Mouse (Mus musculus) liver, embryonic 16.5 days (tissue): ENCODE data around the gene Diras1. TPM values are rescaled to one million over a fixed set of nuclear protein-coding genes. Genes with fewer than 3 reads are reported as not detected.
"Not testable (repeated sequence)": the region's sequence is repeated elsewhere in the genome, so short reads cannot be mapped to it uniquely, and the experiment has no call there.

Experiments
- ATAC-seq: fragments of 200-750 bp; cut with Nextera tagmentation; 2 replicates; pipeline ENCODE4 v1.8.0; 2017; ENCODE audit warnings: low read depth, mild to moderate bottlenecking, moderate number of reproducible peaks, moderate library complexity
- H3K27ac ChIP-seq: fragments of 300-500 bp; sonication (generic); 2 replicates; pipeline ENCODE4 v1.5.1; 2014; ENCODE audit warnings: mild to moderate bottlenecking, low read length
- H3K27me3 ChIP-seq: fragments of 300-500 bp; sonication (generic); 2 replicates; pipeline ENCODE4 v1.6.1; 2014; ENCODE audit warnings: low read depth, low read length, mixed read lengths; ENCODE audit not compliant: control insufficient read depth, insufficient read depth
- H3K36me3 ChIP-seq: fragments of 300-500 bp; sonication (generic); 2 replicates; pipeline ENCODE4 v1.6.1; 2014; ENCODE audit warnings: mild to moderate bottlenecking; ENCODE audit not compliant: control insufficient read depth, insufficient read depth
- H3K4me1 ChIP-seq: fragments of 300-500 bp; sonication (generic); 2 replicates; pipeline ENCODE4 v1.6.1; 2014; ENCODE audit warnings: low read depth, low read length, mixed read lengths; ENCODE audit not compliant: control insufficient read depth
- H3K4me2 ChIP-seq: fragments of 300-500 bp; sonication (generic); 2 replicates; pipeline ENCODE4 v1.6.1; 2014; ENCODE audit warnings: low read depth, low read length, mixed read lengths
- H3K4me3 ChIP-seq: fragments of 300-500 bp; sonication (generic); 2 replicates; pipeline ENCODE4 v1.5.1; 2014; ENCODE audit warnings: low read depth, mild to moderate bottlenecking, low read length
- H3K9ac ChIP-seq: fragments of 300-500 bp; sonication (generic); 2 replicates; pipeline ENCODE4 v1.6.1; 2014; ENCODE audit warnings: low read depth, low read length
- H3K9me3 ChIP-seq: fragments of 300-500 bp; sonication (generic); replicated peaks from 2 replicates; pipeline ENCODE4 v1.6.1; 2016; ENCODE audit warnings: low read length; ENCODE audit not compliant: control insufficient read depth
- WGBS: fragments of 180-500 bp; shearing (Covaris S2); extraction: QIAGEN DNeasy Blood & Tissue Kit; methylation state at CpG from one replicate; pipeline ENCODE4 v1.1.7; 2014; ENCODE audit not compliant: insufficient replicate concordance; 5-methylcytosine and 5-hydroxymethylcytosine counted together
- polyA plus RNA-seq: library from polyadenylated mRNA; unstranded; fragments of >200 nt; fragmentation: Nextera tagmentation; extraction: Ambion mirVana; gene quantifications from 2 replicates; pipeline ENCODE4 v1.2.1, GENCODE M21; 2015

The Diras1 gene
- polyA plus RNA-seq, 1 experiment from 2014 or later: not detected

- ATAC-seq: no peak
- WGBS: 68% methylated on average over 6 of the region's 6 CpGs
- Histone ChIP-seq H3K36me3 (no peaks in the 10 kb centered on the region), H3K4me3 (peak overlapping the region; percentile 72), H3K27me3 (no peaks in the 10 kb centered on the region), H3K9me3 (no peaks in the 10 kb centered on the region), H3K4me2 (peak overlapping the region; percentile 87), H3K9ac (peak overlapping the region; percentile 82; the same call in 1 of the 2 replicates), H3K4me1 (peaks cover 12% of the 10 kb centered on the region), H3K27ac (no peak overlapping the region)
Observed at GRCm38 (mm10) chr10:81058896-81059295, 33.4 kb upstream of the Diras1 start.

GRCm38 (mm10) chr10:81057406-81058130 lies 32.1 kb upstream of the Diras1 start:
- no peak overlapping the region for H3K4me2 ChIP-seq
- no peak overlapping the region for H3K27ac ChIP-seq
- WGBS: 86% methylated on average over 23 of the region's 23 CpGs
- H3K4me3 ChIP-seq: no peak overlapping the region
- H3K27me3 ChIP-seq: no peaks in the 10 kb centered on the region
- H3K9ac ChIP-seq: no peak overlapping the region
- H3K9me3 ChIP-seq: no peaks in the 10 kb centered on the region
- H3K4me1 ChIP-seq: peaks cover 12% of the 10 kb centered on the region
- ATAC-seq: no peak
- no peaks in the 10 kb centered on the region for H3K36me3 ChIP-seq

GRCm38 (mm10) chr10:81055802-81056340 lies 30.4 kb upstream of the Diras1 start:
- not testable (repeated sequence) for ATAC-seq
- 68% methylated on average over 11 of the region's 11 CpGs for WGBS

GRCm38 (mm10) chr10:81055169-81055568 lies 29.7 kb upstream of the Diras1 start:
- no peak overlapping the region for H3K4me2 ChIP-seq
- no peak overlapping the region for H3K4me3 ChIP-seq
- no peaks in the 10 kb centered on the region for H3K9me3 ChIP-seq
- H3K36me3 ChIP-seq: peaks cover 12% of the 10 kb centered on the region
- no peak overlapping the region for H3K9ac ChIP-seq
- H3K27me3 ChIP-seq: no peaks in the 10 kb centered on the region
- WGBS: 74% methylated on average over 6 of the region's 6 CpGs
- no peak for ATAC-seq
- no peak overlapping the region for H3K27ac ChIP-seq
- peaks cover 14% of the 10 kb centered on the region for H3K4me1 ChIP-seq

More at GRCm38 (mm10) chr10:81055802-81056340, 30.4 kb upstream of the Diras1 start:
- H3K27ac ChIP-seq, H3K9ac ChIP-seq, H3K4me3 ChIP-seq, H3K27me3 ChIP-seq, H3K36me3 ChIP-seq, H3K9me3 ChIP-seq, H3K4me2 ChIP-seq: not testable (repeated sequence)
- H3K4me1 ChIP-seq: peaks cover 14% of the 10 kb centered on the region

GRCm38 (mm10) chr10:81052577-81052976 lies 27.1 kb upstream of the Diras1 start:
- H3K9me3 ChIP-seq: no peaks in the 10 kb centered on the region
- H3K4me1 ChIP-seq: peaks cover 2% of the 10 kb centered on the region; the same call in 1 of the 2 replicates
- WGBS: 76% methylated on average over 5 of the region's 5 CpGs
- no peak overlapping the region for H3K9ac ChIP-seq
- no peak overlapping the region for H3K4me3 ChIP-seq
- no peak for ATAC-seq
- H3K27ac ChIP-seq: no peak overlapping the region
- no peaks in the 10 kb centered on the region for H3K27me3 ChIP-seq
- H3K4me2 ChIP-seq: no peak overlapping the region
- H3K36me3 ChIP-seq: peaks cover 22% of the 10 kb centered on the region

GRCm38 (mm10) chr10:81051133-81051532 lies 25.7 kb upstream of the Diras1 start:
- peak; percentile 41; the same call in 1 of the 2 replicates for ATAC-seq
- Histone ChIP-seq H3K4me1 (peaks cover 2% of the 10 kb centered on the region; the same call in 1 of the 2 replicates), H3K9ac (no peak overlapping the region), H3K4me3 (no peak overlapping the region), H3K4me2 (no peak overlapping the region), H3K36me3 (peaks cover 32% of the 10 kb centered on the region), H3K9me3 (no peaks in the 10 kb centered on the region), H3K27me3 (no peaks in the 10 kb centered on the region), H3K27ac (no peak overlapping the region)
- 49% methylated on average over 6 of the region's 6 CpGs for WGBS

GRCm38 (mm10) chr10:81050645-81051044 lies 25.2 kb upstream of the Diras1 start:
- Histone ChIP-seq H3K4me3 (no peak overlapping the region), H3K4me2 (no peak overlapping the region), H3K36me3 (peaks cover 33% of the 10 kb centered on the region), H3K27ac (no peak overlapping the region), H3K9ac (no peak overlapping the region), H3K27me3 (no peaks in the 10 kb centered on the region), H3K4me1 (peaks cover 2% of the 10 kb centered on the region; the same call in 1 of the 2 replicates), H3K9me3 (no peaks in the 10 kb centered on the region)
- 54% methylated on average over 4 of the region's 4 CpGs for WGBS
- ATAC-seq: no peak

GRCm38 (mm10) chr10:81045246-81045645 lies 19.8 kb upstream of the Diras1 start:
- not testable (repeated sequence) for H3K4me2 ChIP-seq, H3K4me1 ChIP-seq, H3K27ac ChIP-seq, H3K9ac ChIP-seq, H3K9me3 ChIP-seq, H3K4me3 ChIP-seq, H3K27me3 ChIP-seq, ATAC-seq
- H3K36me3 ChIP-seq: peaks cover 26% of the 10 kb centered on the region
- 77% methylated on average over 14 of the region's 14 CpGs for WGBS

GRCm38 (mm10) chr10:81041458-81042175 lies 16.2 kb upstream of the Diras1 start:
- Histone ChIP-seq H3K27ac (no peak overlapping the region), H3K9ac (no peak overlapping the region), H3K4me1 (peaks cover 8% of the 10 kb centered on the region), H3K9me3 (no peaks in the 10 kb centered on the region), H3K36me3 (peaks cover 7% of the 10 kb centered on the region), H3K4me3 (no peak overlapping the region), H3K4me2 (no peak overlapping the region), H3K27me3 (no peaks in the 10 kb centered on the region)
- WGBS: 25% methylated on average over 13 of the region's 13 CpGs
- no peak for ATAC-seq
